Mouse (Mus musculus) Muller cell, postnatal 12 days (primary cell): ENCODE results near the gene Ctnnd2.
A peak's percentile ranks its signal among the peaks of the same experiment; 100 is the strongest.

Experiments
- DNase-seq: peaks from one replicate; pipeline ENCODE4 v3.0.0-alpha.2; 2015; ENCODE audit errors: inconsistent ontology term

The Ctnnd2 gene

DNA sequence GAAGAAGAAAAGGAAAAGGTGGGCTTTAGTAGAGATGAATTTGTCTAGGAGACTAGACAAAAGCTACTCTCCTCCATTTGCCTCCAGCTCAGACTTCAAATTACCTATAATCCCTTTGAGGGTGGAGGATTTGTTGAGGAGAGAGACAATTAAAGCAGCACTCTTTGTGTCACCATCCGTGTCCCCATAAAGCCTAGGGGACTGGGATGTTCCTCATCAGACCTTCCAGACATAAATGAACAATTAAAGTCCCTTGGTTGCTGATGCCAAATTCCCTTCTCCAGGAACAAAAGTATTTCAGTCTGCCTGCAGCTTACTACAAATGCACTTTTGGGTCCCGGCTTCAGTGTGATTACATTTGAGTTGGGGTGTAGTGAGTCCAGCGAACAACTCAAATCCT is 340.1 kb downstream of the Ctnnd2 start:
- DNase-seq, result no peak

DNA sequence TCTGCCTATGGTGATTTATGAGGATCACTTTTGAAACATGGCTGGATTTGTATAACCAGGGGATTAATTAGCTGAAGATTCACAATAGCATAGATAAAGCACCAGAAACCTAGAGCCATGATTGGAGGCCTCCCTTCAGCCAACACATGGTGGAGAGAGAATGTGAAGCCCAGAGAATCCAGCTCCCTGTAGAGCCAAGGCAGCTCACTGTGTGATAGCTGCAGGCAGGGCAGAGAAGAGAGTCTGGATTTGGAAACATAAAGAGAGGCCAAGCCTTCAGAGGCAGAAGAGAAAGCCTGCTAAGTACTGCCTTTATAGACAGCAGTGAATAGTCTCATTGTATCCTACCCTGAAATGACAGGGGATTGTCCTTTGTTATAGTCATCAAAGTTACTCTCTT is 340.7 kb downstream of the Ctnnd2 start:
- no peak for DNase-seq

DNA sequence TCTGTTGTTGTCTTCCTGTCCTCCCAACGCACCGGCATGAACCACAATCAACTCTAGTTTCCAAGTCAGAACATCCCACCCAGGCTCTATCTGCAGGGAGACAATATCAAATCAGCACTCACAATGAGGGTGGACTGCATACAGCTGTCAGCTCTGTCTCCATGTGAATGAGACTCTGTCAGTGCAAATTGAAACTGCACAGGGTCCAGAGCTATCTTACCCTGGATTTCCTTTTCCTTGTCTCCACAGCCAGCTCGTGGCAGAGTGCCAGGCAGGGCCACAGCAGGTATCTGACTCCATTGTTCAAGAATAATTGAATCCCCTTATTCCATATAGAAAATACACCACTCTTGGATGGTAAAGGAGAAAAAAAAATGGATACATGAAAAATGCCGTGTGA is 343.0 kb downstream of the Ctnnd2 start:
- DNase-seq, result no peak

DNA sequence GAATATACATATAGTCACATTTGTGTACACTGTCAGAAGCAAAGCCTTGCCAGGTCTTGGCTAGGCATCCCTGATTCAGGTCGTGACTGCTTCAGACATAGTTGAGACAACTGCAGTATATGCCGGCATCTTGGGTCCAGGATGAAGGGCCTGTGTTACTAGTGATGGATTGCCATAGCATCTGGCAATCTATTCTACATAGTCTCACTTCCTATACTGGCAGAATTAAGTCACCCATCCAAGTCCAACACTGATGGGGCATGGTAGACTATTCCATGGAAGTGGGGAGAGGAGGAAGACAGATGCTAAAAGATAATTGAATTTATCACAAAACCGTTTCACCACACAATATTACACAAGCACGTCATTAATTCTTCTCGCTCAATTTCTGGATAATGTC is 369.1 kb downstream of the Ctnnd2 start:
- no peak for DNase-seq

DNA sequence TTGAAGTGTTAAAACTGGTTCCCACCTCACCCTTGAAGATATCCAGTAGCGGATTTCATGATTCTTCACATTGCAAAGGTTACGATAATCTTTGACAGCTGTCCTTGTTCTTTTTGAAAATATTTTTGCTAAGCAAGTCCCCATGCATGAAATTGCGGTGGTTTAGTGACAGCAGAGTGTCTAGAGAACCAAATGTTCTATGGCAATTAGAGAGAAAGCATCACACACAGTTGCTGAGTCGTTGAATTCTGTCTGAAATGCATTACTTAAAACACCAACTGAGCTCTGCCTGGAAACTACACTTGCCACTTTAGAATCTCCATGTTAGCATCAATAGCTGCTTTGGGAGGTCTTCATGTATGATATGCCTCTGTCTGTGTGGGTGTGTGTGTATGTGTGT is 375.9 kb downstream of the Ctnnd2 start:
- no peak for DNase-seq

DNA sequence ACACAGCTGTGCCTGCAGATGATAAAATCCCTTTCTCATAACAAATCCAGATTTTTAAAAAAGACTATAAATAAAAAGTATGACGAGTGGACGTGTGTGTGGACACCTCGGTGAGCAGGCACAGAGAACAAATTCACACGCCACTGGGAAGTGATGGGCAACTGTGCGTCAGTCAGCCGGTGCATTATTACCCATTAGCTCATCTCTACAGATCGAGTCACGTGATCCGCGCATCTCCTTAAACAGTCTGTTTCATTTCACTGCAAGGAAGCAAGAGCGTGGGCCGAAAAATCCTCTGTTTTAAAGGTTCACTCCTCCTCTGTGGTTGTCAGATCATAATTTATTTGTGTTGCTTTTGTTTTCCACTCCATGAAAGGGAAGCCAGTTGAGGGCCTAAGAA is 378.6 kb downstream of the Ctnnd2 start:
- no peak for DNase-seq

DNA sequence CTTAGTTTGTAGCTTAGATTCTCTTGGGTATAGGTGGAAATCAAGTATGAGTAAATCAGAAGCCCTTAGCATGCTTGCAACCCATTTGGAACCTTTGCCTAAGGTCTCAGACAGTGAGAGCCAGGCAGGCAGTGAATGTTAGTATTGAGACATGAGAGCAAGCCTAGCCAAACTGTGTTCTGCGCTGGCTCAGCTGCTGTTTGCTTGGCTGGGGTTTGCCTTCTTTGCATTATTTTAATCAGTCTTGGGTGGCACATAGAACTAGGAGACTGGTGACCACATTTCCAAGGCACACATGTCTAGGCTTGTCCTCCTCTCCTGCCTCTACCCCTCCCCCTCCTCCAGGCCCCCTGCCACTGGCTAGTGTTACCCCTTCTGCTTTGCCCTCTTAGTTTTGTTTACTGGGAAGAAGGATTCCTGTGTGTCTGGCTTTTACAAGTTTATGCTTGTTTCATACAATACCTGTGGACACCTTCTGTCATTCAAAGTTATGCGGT is 381.6 kb downstream of the Ctnnd2 start:
- no peak for DNase-seq

DNA sequence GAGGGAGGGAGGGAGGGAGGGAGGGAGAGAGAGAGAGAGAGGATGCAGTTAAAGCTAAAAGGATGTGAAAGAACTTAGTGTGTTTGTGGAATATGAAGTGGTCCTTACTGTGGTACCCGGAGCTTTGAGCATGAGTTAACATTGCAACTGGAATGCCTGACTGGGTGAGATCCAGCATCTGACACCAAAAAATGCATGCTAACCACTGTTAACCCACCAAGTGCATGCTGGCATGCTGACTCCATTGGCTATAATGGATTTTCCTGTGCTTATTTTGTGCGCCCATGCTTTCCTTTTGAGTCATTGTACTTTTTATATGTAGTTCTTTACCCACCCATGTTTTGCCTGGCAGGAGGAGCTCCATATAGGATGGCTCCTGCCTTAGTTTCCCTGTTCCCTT is 383.4 kb downstream of the Ctnnd2 start:
- peak; percentile 56 for DNase-seq

DNA sequence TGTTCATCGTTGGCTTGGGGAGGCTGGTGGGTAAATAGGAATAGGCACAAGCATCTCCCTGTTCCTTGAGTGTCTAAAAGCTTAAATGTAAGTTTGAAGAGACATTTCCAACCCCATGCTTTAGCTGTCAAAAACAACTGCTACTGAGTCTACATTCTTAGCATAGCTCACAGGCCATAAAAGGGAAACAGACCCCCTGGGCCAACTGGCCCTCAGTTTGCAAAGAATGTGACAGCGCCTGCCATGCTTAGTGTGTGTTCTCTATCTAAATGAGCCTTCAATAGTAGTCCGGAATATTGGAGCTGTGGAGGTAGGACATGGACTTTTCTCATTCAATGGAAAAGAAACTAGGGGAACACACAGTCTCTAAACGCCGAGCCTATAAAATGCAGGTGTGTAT is 390.0 kb downstream of the Ctnnd2 start:
- DNase-seq, result peak; percentile 75

DNA sequence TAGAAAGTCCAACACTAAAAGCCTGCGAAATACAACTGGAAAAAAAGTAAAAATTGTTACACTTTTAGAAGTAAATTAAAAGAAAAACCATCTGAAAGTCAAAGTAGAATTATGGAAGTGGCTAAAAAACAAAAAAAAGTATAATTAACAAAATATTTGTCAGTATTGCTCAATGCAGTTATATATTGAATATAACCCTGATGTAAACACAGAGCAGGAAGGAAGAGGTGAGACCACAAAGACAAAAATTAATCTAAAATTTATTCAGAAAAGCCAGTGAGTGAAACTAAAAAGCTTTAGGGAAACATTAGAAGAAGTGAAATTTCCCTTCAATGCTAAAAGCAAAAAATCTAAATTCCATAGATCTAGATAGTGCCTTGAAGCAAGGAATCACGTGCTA is 392.2 kb downstream of the Ctnnd2 start:
- DNase-seq, result no peak

DNA sequence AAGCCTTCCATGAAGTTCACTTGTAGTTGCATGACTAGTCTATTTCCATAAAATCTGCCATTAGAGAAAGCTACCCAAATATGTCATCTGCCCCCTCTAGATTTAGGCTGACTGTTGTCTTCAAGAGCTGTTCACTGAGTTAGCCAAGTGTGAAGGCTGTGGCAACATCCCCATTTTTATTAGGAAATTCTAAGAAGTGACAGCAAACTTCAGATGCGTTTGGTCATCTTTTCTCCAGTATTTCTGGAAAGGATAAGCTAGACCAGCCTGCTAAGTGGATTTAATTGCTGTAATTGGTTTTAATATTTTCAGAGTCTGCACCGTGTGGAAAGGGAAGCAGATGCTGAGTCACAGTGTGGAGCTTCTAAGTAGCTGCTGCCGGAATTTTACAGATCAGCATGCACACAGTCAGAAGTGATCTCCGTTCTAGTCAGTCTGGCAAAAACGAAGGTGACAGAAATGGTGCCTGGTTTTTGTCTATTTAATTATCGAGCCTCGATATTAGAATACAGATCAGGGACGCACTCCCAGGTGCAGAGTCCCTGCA is 397.9 kb downstream of the Ctnnd2 start:
- peak; percentile 69 for DNase-seq

DNA sequence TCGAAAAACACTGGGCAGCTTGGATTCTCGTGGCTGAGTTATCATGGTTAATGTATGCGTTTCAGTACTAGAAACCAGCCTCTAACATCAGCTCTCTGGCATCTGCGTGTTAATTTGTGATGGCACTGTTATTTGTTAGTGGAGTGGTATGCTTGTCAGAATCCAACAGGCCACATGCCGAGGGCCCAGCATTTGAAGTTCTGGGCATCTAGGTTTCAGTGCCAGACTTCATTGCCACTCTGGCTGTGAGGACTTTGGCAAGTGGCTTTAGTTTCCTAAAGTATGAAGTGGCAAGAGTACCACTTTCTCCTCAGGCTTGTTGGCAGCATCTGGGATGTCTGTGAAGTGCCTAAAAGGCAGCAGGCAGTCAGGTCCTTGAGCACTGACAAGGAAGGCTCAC is 415.1 kb downstream of the Ctnnd2 start:
- DNase-seq, result peak; percentile 48

DNA sequence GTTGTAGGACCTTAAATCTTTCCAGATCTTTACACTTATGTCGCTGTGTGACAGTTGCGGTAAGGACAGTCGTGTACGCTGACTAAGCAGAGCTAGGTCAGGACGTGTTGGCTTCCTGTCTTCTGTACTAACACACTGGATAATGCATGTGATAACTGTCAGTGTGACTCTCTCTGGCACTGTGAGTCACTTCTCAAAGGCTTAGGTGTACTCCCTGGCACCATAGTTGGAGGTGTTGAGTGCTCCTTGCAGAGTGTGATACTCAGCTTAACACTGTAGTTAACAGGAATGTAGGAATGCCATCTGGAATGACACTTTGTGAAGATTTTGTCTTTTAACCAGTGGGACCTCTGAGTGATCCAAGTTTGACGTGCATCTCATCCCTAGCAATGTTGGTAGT is 418.5 kb downstream of the Ctnnd2 start:
- no peak for DNase-seq

DNA sequence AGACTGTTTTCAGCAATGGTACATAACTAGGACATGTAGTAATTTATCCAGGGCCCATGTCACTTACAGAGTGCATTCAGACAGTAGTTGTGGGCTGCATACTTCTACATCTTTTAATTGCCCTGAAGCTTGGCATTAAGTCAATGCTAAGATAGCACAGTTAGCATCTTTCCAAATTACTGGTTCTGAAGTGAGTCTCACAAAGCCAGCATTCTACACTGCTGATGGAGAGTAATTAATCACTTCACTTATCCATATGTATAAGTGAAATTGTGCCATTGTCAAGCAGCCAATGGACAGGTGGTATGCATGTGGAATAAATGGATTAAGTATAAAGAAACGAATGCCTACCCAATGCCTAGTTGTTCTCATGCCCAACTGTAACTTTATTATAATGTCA is 423.1 kb downstream of the Ctnnd2 start:
- DNase-seq, result no peak

DNA sequence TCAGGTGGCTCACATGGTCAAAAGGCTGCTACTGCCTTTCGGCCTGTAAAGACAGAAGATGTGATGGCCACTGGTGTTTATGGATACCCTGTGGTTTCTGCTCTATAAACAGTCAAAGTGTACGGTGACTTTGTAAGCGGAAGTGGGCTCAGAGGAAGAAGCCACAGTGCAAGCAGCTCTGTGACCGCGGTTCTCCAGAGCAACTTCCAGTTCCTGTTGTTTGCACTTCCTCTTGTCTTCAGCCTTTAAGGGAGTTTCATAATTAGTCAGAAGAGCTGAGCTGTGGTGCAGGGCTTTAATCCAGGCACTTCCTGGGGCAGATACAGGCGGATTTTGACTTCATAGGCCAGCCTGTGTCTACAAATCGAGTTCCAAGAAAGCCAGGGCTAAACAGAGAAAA is 438.2 kb downstream of the Ctnnd2 start:
- no peak for DNase-seq

DNA sequence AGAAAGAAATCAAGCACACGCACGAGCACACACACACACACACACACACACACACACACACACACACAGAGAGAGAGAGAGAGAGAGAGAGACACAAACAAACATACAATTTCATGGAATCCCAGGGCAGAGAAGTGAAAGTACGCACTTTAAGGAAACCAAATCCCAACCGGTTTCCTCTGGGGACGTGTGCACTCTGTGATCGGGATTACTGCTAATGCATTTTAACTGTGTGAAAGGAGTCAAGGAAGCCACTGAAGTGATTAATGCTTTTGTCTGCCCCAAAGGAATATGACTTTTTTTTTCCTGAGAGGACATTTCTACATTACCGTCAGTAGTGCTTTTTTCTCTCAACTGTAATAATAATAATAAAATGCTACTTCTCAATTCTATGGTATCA is 443.1 kb downstream of the Ctnnd2 start:
- DNase-seq, result no peak

DNA sequence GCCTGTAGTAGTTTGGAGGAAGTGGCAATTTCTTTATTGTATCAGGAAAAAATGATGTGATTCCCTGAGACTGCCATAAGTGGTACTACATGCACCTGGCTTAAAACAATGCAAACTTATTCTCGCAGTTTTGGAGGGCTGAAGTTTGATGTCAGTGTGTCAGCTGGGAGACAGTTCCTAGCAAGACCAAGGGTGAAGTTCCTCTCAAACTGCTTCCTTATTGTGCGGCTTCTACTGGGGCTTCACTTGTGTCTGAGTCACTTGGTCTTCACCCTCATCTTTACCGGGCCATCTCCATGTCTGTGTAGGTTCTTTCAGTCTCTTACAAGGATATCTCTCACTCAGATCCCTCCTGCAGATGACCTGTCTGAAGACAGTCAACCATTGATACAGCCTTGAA is 444.5 kb downstream of the Ctnnd2 start:
- no peak for DNase-seq

DNA sequence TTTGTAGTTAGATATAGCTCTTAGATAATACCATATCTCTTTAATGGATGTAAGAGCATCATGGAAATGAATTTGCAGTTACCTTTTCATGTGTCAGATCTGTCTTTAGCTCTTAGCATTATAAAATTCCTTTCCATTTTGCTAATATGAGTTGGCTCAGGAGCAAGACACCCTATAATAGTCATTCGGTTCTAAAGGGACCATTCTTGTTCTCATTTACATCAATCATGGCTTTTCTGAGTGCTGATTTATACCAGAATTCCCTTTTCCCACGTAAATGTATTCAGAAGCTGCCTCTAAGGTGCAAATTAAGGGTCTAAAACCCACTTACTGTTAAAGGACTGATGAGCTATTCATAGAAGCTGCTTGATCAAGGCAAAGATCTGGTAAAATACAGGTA is 445.5 kb downstream of the Ctnnd2 start:
- no peak for DNase-seq

DNA sequence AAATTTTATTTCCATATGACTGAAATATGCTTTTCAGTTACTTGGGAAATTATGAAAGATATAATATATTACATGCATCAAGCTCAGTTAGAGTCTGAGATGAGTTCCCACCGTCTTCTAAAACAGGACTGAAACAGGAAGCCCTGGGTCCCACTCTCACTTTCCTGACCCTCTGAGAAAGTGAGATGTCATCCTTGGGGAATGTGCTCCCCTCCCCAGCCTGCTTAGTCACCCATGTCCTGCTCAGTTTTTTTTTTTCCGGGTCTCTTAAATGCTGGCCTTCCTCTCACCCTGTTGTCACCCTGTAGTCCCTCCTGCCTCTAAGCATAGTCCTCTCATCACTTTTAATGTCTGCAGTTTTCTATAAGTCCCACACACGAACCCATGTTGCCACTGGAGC is 456.1 kb downstream of the Ctnnd2 start:
- peak; percentile 64 for DNase-seq

DNA sequence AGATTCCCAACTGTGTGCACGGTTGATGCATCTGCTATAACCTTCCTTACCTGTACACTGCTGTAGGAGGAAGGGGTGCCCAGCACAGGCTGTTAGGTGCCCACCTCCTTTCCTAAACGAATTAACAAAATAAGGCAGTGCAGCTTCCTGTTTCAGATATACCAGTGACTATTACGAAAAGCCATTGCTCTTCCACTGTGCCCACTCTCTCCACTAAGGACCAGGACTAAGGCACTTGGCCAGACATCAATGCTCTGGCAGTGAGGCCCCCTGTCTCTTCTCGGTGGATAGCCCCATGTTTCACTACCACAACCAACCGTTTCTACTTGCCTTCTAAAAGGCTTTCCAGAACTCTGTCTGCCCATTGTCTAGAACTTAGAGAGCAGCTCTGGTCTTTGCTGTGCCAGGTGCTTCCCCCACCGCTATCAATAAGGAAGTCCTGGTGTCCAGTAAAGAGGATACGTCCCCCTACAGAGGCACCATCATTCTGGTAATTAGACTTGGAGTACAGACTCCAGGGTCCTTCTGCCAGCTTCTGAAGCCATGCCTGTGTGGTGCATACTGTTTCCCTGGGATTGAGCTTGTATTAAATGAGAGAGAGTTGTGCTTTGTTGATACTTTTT is 459.8 kb downstream of the Ctnnd2 start:
- no peak for DNase-seq

DNA sequence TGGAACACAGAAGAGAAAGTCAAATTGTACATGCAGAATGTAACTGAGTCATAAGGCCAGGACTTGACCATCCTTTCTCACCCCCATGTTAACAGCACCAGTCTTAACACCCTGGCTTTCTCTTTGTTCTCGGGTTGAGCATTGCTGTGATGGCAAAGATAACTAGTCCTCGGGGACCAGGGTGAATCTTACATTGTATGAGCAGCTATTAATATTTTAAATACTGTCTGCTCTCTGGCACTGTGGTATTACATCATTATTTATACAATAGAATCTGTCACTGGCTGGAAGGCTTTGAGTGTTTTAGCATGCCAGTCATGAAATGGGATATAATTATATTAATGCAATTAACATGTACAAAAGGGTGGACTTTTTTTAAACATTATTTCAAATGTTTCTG is 461.5 kb downstream of the Ctnnd2 start:
- DNase-seq, result no peak

DNA sequence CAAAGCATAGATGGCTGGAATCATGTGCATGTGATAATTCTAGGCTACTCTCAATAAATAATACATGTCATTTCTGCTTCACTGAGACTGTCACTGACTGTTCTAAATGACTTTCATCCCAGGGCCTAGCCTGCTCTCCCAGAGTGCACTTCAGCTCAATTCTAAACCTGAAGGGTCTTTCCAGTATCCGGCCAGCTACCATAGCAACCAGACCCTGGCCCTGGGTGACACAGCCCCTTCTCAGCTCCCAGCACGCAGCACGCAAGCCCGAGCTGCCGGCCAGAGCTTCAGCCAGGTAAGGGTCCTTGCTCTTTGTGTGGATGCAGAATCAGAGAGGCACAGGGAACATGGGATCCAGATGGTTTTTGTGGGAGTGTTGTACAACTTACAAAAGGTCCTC is 462.1 kb downstream of the Ctnnd2 start:
- no peak for DNase-seq

DNA sequence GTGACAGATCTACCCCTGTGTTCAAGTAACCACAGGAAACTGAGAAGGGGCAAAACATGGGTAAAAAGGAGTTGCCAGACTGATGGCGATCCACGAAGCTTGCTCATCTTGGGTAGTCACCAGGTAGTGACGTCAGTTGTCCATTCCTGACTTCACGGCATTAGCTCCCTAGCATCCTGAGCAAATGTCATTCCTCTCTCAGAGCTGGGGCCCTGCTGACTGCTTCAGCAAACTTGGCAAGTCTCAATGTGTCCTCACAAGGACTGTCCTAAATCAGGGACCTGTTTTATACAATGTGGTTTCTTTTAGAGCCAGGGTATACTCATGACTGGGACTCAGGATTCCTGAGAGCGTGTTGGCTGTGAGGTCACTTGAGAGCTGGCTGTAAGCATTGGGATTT is 468.3 kb downstream of the Ctnnd2 start:
- no peak for DNase-seq

DNA sequence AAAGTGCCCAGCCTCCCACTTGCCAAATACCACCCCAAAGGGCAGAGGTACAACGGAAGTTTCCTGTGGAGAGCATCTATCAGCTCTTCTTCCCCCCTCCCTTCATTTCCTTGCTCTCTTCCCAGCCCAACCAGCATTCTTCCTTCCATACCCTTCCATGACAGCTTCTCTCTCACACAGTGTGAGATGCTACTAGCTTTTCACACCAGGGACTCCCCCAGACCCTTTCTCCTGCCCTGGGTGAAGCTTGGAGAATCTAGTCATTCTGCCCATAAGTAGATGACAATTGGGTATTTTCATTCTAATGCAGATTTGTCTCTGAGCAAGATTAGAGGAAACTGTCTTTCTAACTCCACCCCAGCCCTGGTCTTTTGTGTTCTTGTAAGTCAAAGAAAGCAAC is 473.3 kb downstream of the Ctnnd2 start:
- no peak for DNase-seq
